Mouse (Mus musculus) embryonic stem cell, embryonic (primary cell): ENCODE data around the gene Mapk11.

ENCODE experiments used
- CTCF ChIA-PET, 4 experiments: fragments of 300-600 bp in 2 of 4; fragments of 350-600 bp in 2 of 4; sonication (Branson Sonifier 250); formaldehyde crosslinking; loops; one replicate each; lab custom pipeline; 2022; ENCODE audit warnings: inconsistent platforms in 2 of 4; lab: Charles Lee
- POLR2A ChIA-PET, 4 experiments: fragments of 300-600 bp in 2 of 4; fragments of 350-600 bp in 2 of 4; sonication (Branson Sonifier 250); formaldehyde crosslinking; loops; one replicate each; lab custom pipeline; 2022; ENCODE audit warnings: antibody characterized with exemption in 4 of 4, inconsistent platforms in 1 of 4; lab: Charles Lee

The Mapk11 gene

DNA sequence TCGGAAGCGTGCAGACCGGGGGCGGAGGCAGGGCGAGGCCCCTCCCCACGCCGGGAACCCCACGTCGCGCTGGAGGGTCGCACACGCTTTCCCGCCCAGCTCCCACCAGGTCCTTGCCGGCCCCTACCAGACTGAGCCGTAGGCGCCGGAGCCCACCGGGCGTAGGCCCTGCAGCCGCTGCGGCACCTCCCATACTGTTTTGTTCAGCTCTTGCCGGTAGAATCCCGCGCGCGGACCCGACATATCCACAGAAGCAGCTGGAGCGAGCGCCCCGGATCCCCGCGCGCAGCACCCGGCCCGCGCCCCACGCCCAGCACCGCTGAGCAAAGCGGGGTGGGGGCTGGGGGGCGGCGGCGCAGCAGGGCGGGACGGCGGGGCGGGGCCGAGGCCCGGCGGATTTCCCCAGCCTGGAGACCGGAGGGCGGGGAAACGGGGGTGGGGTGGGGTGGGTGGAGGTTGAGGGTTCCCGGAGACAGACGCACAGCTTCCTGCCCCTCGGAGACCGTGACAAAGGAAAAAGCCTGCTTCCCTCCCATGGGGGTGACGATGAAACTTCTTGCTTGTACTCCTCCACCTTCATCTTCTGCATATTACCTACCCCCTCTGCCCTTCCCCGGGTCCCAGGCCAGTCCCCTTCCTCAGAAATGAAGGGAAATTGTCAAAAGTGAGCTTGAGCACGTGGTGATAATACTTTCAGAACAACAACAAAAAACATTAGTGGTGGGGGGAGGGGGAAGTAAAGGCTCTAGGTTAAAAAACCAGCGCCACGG, at the start of gene Mapk11:
Gene Mapk11 (minus strand): TSS at position 358 of the 770 bp plus-strand sequence.
- CTCF ChIA-PET, result interaction anchor here in 3 of 4 experiments (0.6 to 3.1 kb wide), 11 partner anchors 8 to 594 kb away, joined by 3 to 11 read pairs (median 4); partner anchors contain the start of genes Hdac10 (in 2 of the 3), Tubgcp6 (in 2 of the 3) and Dennd6b (in 1 of the 3)
- POLR2A ChIA-PET, result interaction anchor here (0.6 to 2.5 kb wide), 30 partner anchors 8 to 441 kb away, joined by 3 to 11 read pairs (median 4); partner anchors contain the start of genes Mapk12 (in 3 of the 4), Hdac10 (in 2 of the 4), C730034F03Rik (in 1 of the 4) and Chkb (in 1 of the 4)

DNA sequence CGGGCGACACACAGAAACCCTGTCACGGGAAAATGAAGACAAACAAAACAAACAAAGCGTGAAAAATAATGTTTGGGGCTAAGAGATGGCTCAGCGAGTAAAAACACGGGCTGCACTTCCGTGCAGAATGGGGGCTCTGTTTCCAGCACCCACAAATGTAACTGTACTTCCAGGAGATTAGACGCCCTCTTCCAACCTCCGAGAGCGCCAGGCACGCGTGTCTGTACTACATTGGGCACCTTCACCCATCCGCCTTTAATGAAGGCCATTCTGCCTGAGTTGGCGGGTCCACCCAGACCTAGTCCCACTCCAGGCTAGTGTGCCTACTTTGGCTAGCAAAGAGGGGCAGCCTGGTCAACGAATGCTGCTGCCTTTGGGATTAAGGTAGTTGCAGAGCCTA, 47.6 kb upstream of the Mapk11 start:
- ChIA-PET POLR2A (interaction anchor here in 3 of 4 experiments (1.5 to 3.5 kb wide), 6 partner anchors 13 to 473 kb away, joined by 4 to 17 read pairs (median 8); partner anchors contain the start of genes Ppp6r2 (in 1 of the 3) and Tubgcp6 (in 1 of the 3)), CTCF (interaction anchor here in 2 of 4 experiments (0.6 to 2.5 kb wide), 5 partner anchors 13 to 48 kb away, joined by 3 to 31 read pairs (median 5); partner anchors contain the start of gene Ppp6r2 (in 1 of the 2))

DNA sequence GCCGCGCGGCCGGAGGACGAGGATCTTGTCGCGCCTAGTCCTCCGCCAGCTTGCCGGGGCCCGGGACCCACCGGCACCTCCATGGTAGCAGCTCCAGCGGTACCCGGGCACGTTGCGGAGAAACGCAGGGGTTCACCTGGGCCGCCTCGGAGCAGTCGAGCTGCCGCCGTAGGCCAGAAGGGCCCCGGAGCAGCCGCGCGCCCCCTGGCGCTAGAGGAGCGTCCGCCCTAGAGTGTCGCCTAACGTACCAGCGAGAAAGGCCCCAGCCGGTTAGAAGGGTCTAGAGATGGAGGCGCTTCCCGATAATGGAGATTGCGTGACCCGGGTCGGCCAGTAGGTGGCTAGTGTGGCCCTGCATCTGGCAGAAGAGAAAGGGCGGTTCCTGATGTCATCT, 46.9 kb upstream of the Mapk11 start, which contains the start of gene Dennd6b:
Gene Dennd6b (minus strand): TSS at position 184 of the 394 bp plus-strand sequence.
- ChIA-PET POLR2A (interaction anchor here in 3 of 4 experiments (0.7 to 3.5 kb wide), 40 partner anchors 8 to 487 kb away, joined by 3 to 50 read pairs (median 6); partner anchors contain the start of genes Hdac10 (in 2 of the 3), Ppp6r2 (in 2 of the 3), Tubgcp6 (in 2 of the 3) and Cpt1b (in 1 of the 3)), CTCF (interaction anchor here (0.6 to 2.5 kb wide), 44 partner anchors 9 to 444 kb away, joined by 3 to 31 read pairs (median 4); partner anchors contain the start of genes Hdac10 (in 2 of the 4), Ppp6r2 (in 2 of the 4), Sco2 (in 2 of the 4) and Tubgcp6 (in 2 of the 4))

DNA sequence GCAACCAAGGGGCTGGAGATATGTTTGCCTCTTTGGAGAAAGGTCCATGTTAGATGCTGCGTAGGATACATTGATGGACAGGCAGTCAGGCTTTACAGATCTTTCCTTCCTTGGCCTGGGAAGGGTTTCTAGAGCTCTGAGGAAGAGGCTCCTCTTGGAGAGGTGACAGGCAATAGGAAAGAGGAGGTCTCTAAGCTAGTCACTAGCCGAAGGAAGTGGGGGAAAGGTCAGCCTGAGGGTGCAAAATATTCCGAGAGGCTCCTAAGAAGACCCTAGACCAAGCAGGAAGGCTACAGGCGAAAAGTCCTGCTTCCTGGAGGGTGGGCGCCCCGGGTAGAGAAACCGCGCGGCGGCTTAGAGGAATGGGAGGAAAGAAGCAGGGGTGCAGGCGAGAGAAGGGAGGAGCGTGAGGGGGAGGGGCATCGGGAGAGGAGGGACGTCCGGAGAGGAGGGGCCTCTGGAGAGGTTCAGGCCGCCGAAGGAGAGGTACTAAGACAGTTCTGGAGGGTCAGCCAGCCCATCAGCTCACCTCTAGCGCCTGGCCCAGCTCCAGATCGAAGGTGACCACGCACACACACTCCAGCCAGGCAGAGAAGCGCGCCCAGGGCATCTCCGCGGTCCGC, 46.4 kb upstream of the Mapk11 start:
- CTCF ChIA-PET, result interaction anchor here (0.6 to 2.5 kb wide), 50 partner anchors 8 to 443 kb away, joined by 3 to 31 read pairs (median 4); partner anchors contain the start of genes Hdac10 (in 2 of the 4), Ppp6r2 (in 2 of the 4), Sco2 (in 2 of the 4) and Tubgcp6 (in 2 of the 4)
- POLR2A ChIA-PET, result interaction anchor here (0.5 to 3.5 kb wide), 49 partner anchors 9 to 487 kb away, joined by 3 to 50 read pairs (median 5); partner anchors contain the start of genes Hdac10 (in 2 of the 4), Ppp6r2 (in 2 of the 4), Tubgcp6 (in 2 of the 4) and Cpt1b (in 1 of the 4)

DNA sequence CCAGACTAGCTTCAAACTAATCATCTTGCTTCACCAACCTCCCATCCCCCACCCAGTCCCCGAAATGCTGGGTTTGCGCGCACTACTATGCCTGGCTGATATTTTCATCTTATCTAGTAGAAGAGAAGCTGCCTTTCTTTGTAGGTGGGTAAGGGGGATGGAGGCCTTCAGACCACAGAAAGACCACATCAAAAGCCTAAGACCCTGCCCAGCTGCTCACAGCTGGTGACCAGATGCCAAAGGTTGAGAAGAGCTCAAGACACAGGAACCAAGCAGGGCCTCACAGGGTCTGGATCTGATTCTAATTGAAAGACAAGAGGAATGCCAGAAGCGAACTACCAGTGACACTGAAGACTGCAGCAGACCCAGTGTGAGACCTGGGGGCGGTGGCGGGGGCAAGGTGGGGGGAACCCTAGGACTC, 45.8 kb upstream of the Mapk11 start:
- ChIA-PET CTCF (interaction anchor here (0.9 to 2.5 kb wide), 22 partner anchors 8 to 430 kb away, joined by 3 to 31 read pairs (median 5); partner anchors contain the start of genes Ppp6r2 (in 2 of the 4), Tubgcp6 (in 2 of the 4), Hdac10 (in 1 of the 4) and Lmf2 (in 1 of the 4)), POLR2A (interaction anchor here (0.5 to 3.5 kb wide), 40 partner anchors 9 to 486 kb away, joined by 3 to 50 read pairs (median 6); partner anchors contain the start of genes Ppp6r2 (in 2 of the 4), Cpt1b (in 1 of the 4), Hdac10 (in 1 of the 4) and Mapk11 (in 1 of the 4))

DNA sequence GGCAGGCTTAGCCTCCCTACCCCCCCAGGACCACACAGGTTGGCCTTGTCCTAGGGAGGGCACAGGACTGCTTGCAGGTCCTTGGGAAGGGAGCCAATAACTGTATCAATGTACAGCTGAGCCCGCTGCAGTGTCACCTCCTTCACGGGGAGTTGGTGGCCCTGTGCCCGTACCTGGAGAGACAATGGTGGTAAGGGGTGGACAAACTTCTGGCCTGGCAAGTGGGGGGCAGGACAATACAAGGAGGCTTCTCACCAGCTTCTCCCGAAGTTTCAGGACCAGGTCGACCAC, 35.5 kb upstream of the Mapk11 start:
- ChIA-PET POLR2A (interaction anchor here in 2 of 4 experiments (0.7 to 2.1 kb wide), 6 partner anchors 11 to 230 kb away, joined by 3 to 8 read pairs (median 4); partner anchors contain the start of gene Dennd6b (in 1 of the 2)), CTCF (interaction anchor here in 3 of 4 experiments (1.2 to 5.2 kb wide), 4 partner anchors 11 to 45 kb away, joined by 3 to 31 read pairs (median 5); partner anchors contain the start of gene Dennd6b (in 2 of the 3))

DNA sequence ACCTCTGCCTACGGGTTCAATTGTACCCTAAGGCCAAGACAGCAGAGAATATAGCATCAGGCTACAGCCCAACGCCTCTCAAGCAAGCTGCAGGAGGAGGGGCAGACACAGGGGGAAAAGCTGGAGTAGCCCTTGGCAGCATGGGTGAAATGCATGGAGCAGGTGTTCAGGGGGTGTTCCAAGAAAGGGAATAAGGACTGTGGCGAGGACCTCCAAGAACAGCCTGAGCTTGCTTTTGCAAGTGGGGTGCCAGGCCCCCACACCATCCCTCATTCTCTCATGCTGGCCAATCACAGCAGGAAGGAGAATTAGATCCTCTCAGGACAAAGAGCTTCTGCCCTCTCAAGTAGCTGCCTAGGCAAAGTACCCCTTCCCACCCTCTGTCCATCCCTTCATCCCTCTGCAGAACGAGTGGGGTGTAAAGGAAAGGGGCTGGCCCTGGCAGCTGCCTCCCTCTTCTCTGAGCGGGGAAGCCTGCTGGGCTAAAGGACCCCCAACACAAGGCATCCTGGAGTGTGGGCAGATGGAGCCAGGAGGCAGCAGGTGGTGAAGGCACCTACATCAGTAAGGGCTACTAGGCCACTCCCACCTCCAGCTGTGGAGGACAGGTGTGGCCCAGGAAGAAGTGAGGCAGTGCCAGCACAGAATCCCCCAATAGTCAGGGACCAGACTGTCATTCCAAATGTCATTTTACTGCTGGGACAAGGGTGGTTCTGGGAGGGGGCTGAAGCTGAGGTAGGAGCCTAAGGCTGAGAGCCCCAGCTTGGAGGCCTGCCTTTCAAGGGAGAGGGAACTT, 34.9 kb upstream of the Mapk11 start:
- ChIA-PET POLR2A (interaction anchor here in 2 of 4 experiments (1.0 to 2.1 kb wide), 4 partner anchors 11 to 112 kb away, joined by 3 to 8 read pairs (median 6); partner anchors contain the start of gene Dennd6b (in 1 of the 2)), CTCF (interaction anchor here in 3 of 4 experiments (0.6 to 5.2 kb wide), 4 partner anchors 12 to 428 kb away, joined by 3 to 31 read pairs (median 5); partner anchors contain the start of gene Dennd6b (in 2 of the 3))

DNA sequence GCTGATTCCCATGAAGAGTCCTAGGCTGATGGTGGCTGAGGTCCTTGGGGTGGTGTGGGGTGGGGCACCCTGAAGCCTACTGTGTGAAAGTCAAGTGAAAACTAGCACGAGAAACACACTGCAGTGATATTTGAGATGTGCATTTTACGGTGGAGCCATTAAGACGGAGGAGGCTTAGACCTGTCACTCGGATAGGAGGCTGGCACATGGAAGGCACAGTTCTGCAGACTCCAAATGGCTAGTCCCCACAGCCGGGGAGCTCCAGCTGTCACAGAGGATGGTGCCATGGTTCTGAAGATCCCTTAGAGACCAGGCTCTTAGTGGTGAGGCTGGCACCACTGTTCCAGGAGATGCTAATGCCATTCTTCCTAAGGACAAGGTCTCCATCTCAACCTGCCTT, 33.4 kb upstream of the Mapk11 start:
- ChIA-PET POLR2A (interaction anchor here in 3 of 4 experiments (0.6 to 2.2 kb wide), 27 partner anchors 8 to 369 kb away, joined by 3 to 17 read pairs (median 4); partner anchors contain the start of genes Dennd6b (in 3 of the 3), Ppp6r2 (in 3 of the 3), Lmf2 (in 2 of the 3) and Ncaph2 (in 2 of the 3)), CTCF (interaction anchor here (0.6 to 5.2 kb wide), 12 partner anchors 13 to 310 kb away, joined by 3 to 31 read pairs (median 4); partner anchors contain the start of genes Dennd6b (in 3 of the 4), Hdac10 (in 1 of the 4) and Ppp6r2 (in 1 of the 4))

DNA sequence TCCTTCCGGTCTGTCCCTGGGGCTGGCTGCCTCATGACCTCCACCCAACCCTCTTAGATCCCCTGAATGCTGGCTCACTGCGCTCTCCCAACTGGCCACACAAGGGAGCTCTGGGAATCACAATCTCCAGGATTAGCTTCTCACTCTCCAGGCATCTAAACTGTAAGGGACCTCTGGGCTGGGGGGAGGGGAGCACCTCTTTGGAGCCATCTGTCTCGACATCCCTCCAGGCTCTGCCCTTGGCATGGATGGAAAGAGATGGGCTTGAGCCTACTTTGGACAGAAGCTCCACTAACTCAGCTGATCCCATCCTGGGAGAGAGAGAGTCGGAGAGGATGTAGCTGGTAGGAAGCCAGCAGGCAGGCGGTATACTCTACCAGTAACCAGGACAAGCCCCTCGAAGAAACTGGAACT, 32.9 kb upstream of the Mapk11 start:
- POLR2A ChIA-PET, result interaction anchor here in 3 of 4 experiments (0.6 to 2.2 kb wide), 30 partner anchors 9 to 369 kb away, joined by 3 to 17 read pairs (median 4); partner anchors contain the start of genes Dennd6b (in 3 of the 3), Ppp6r2 (in 3 of the 3), Lmf2 (in 2 of the 3) and Ncaph2 (in 2 of the 3)
- CTCF ChIA-PET, result interaction anchor here (0.6 to 5.2 kb wide), 14 partner anchors 13 to 310 kb away, joined by 3 to 31 read pairs (median 4); partner anchors contain the start of genes Dennd6b (in 3 of the 4), Hdac10 (in 1 of the 4) and Ppp6r2 (in 1 of the 4)

DNA sequence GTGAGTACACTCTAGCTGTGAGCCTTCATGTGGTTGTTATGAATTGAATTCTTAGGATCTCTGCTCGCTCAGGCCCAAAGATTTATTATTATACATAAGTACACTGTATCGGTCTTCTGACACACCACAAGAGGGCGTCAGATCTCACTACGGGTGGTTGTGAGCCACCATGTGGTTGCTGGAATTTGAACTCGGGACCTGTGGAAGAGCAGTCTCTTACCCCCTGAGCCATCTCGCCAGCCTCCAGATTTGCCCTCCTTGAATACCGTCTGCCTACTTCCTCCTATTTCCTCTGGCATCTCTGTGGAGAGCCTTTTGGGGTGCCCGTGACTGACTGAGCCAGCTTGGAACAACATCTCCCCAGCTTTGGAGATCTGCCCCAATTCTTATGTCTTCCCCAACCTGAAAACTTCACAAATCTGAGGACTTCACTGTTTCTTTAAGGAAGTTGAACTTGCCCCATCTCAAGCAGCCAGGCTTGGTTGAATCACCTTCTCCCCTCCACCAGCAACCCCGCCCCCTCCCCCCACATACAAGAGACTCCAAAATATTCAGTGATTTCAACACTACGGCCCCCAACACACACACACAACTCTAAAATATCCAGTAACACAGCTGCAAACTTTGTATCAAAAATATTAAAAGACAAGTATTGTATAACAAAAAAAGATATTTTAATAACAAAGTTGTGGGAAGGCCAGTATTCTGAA, 32.3 kb upstream of the Mapk11 start:
- CTCF ChIA-PET, result interaction anchor here in 3 of 4 experiments (0.7 to 5.2 kb wide), 10 partner anchors 13 to 309 kb away, joined by 3 to 31 read pairs (median 4); partner anchors contain the start of genes Dennd6b (in 2 of the 3) and Hdac10 (in 1 of the 3)
- POLR2A ChIA-PET, result interaction anchor here in 3 of 4 experiments (0.6 to 2.2 kb wide), 25 partner anchors 8 to 276 kb away, joined by 3 to 17 read pairs (median 5); partner anchors contain the start of genes Dennd6b (in 3 of the 3), Ppp6r2 (in 3 of the 3), Lmf2 (in 2 of the 3) and Ncaph2 (in 2 of the 3)

DNA sequence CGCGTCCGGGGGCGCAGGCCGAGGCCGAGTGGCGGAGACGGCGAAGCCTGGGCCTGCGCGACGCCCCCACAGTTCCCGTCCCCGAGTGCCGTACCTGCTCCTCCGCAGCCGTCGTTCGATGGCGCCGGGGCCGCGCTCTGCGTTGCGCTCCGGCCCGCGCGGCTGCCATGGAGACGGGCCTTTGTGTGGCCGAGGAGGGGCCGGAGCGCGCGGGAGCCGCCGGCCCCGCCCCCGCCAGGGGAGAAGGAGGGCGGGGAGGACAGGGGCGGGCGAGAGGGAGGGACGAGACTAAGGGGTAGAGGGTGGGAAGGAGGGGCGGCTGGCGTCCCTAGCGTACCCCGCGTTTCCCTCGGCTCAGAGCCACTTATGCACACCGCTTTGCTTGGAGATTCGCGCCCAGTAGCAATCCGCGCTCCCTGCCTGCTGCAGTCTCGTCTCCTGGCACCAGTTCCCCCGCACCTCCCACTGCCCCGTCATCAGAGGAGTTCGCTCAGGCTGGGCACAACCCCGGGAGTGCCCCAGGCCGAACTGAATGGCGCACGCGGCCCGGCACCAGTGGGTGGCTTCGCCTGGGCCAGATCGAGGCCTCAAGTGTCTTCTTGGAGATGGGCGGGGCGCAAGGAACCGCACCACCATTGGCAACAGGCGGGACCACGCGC, 31.3 kb upstream of the Mapk11 start, which contains the start of gene Plxnb2:
Gene Plxnb2 (minus strand): TSS at position 218 of the 659 bp plus-strand sequence.
- ChIA-PET POLR2A (interaction anchor here in 2 of 4 experiments (1.0 to 4.6 kb wide), 6 partner anchors 11 to 474 kb away, joined by 4 to 63 read pairs (median 32); partner anchors contain the start of gene Dennd6b (in 2 of the 2)), CTCF (interaction anchor here in 1 of 4 experiments (0.7 kb wide), 1 partner anchor 16 kb away, joined by 3 read pairs; no protein-coding TSS in a partner anchor)

DNA sequence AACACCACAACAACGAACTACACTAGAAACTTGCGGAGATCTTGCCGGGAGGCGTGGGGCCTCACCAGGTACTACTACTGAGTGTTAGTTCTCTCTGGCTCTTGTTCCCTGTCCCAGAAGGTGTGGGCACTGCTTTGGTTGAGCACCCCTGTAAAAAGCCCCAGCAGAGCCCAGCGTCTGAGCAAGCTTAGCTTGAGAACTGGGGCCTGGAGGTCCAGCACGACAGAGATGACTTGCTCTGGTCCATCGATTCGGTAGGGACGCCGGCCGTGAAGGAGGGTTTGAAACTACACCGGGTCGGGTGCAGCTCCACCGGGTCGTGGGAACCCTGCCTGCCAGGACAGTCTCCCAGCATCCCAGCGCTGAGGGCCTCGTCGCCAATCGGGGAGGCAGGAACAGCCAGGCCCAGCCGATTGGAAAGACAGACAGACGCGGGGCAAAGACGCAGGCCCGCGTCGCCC, 30.7 kb upstream of the Mapk11 start:
- ChIA-PET POLR2A (interaction anchor here in 2 of 4 experiments (1.0 to 4.6 kb wide), 10 partner anchors 11 to 473 kb away, joined by 3 to 63 read pairs (median 12); partner anchors contain the start of gene Dennd6b (in 2 of the 2)), CTCF (interaction anchor here in 1 of 4 experiments (0.9 kb wide), 1 partner anchor 51 kb away, joined by 3 read pairs; the partner anchor contains the start of gene Hdac10)

DNA sequence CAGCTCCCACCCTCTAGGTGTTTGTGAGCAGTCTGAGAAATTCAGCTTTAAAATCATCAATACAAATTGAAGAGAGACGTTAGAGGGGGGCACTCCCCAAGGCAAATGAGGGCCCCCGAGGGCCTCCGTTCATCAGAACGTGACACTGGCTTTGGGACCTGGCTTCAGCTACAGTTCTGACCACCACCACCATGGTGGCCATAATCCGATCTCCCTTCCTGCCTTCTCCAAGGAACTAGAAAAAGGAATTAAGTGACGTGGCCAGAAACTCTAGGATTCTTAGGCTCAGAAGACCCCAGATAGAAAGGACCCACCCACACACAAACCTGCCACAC, 30.2 kb upstream of the Mapk11 start:
- CTCF ChIA-PET, result interaction anchor here in 2 of 4 experiments (0.9 to 1.4 kb wide), 3 partner anchors 16 to 51 kb away, joined by 3 to 6 read pairs (median 4); partner anchors contain the start of genes Dennd6b (in 1 of the 2), Hdac10 (in 1 of the 2) and Ppp6r2 (in 1 of the 2)
- POLR2A ChIA-PET, result interaction anchor here in 3 of 4 experiments (0.6 to 4.6 kb wide), 21 partner anchors 9 to 473 kb away, joined by 3 to 63 read pairs (median 9); partner anchors contain the start of genes Dennd6b (in 2 of the 3), Alg12 (in 1 of the 3), Hdac10 (in 1 of the 3) and Pim3 (in 1 of the 3)
